Mouse (Mus musculus): ENCODE measurements at regions not wholly inside any gene's neighbourhood (a gene's known extent, or its start where the extent isn't known, plus 50 kb on each side); places are given as distances from the start of the nearest gene placed in this dataset.

GRCm38 (mm10) chr13:44290199-44290598, 439.1 kb upstream of the Jarid2 start:
- Histone ChIP-seq H3K27me3 (ENCODE audit: control insufficient read depth) (no peaks in the 10 kb centered on the region), H3K4me3 (replicated peaks) (no peak overlapping the region), H3K36me3 (ENCODE audit: control insufficient read depth) (no peaks in the 10 kb centered on the region), H3K9me3 (ENCODE audit: control insufficient read depth, low read length) (peaks cover 5% of the 10 kb centered on the region), H3K4me1 (ENCODE audit: control insufficient read depth) (no peaks in the 10 kb centered on the region)
- no peak for TF ChIP-seq TAL1 (IDR thresholded peaks at IDR 0.05; ENCODE audit: low read length)
- no peak for TF ChIP-seq GATA1 (IDR thresholded peaks at IDR 0.05; ENCODE audit: low read length)

- Histone ChIP-seq H3K27me3 (ENCODE audit: control insufficient read depth) (no peaks in the 10 kb centered on the region), H3K36me3 (ENCODE audit: control insufficient read depth) (no peaks in the 10 kb centered on the region), H3K4me1 (ENCODE audit: control insufficient read depth) (no peaks in the 10 kb centered on the region), H3K4me3 (replicated peaks) (no peak overlapping the region), H3K9me3 (ENCODE audit: control insufficient read depth, low read length) (peaks cover 5% of the 10 kb centered on the region)
- no peak for TF ChIP-seq GATA1 (IDR thresholded peaks at IDR 0.05; ENCODE audit: low read length)
- no peak for TF ChIP-seq TAL1 (IDR thresholded peaks at IDR 0.05; ENCODE audit: low read length)
These were observed 436.7 kb upstream of the Jarid2 start for GRCm38 (mm10) chr13:44292476-44293056.

- peaks cover 5% of the 10 kb centered on the region for H3K9me3 ChIP-seq (ENCODE audit: control insufficient read depth, low read length)
- H3K27me3 ChIP-seq (ENCODE audit: control insufficient read depth) = no peaks in the 10 kb centered on the region
- TF ChIP-seq GATA1 (IDR thresholded peaks at IDR 0.05; ENCODE audit: low read length) (no peak), TAL1 (IDR thresholded peaks at IDR 0.05; ENCODE audit: low read length) (no peak)
- H3K4me3 ChIP-seq (replicated peaks) = no peak overlapping the region
- no peaks in the 10 kb centered on the region for H3K36me3 ChIP-seq (ENCODE audit: control insufficient read depth)
- no peaks in the 10 kb centered on the region for H3K4me1 ChIP-seq (ENCODE audit: control insufficient read depth)
These were observed 435.4 kb upstream of the Jarid2 start for GRCm38 (mm10) chr13:44293736-44294416.

- H3K4me1 ChIP-seq (ENCODE audit: control insufficient read depth) = no peaks in the 10 kb centered on the region
- H3K9me3 ChIP-seq (ENCODE audit: control insufficient read depth, low read length) = no peaks in the 10 kb centered on the region; the same call in none of the 2 replicates
- TF ChIP-seq TAL1 (IDR thresholded peaks at IDR 0.05; ENCODE audit: low read length) = no peak
- no peak for TF ChIP-seq GATA1 (IDR thresholded peaks at IDR 0.05; ENCODE audit: low read length)
- H3K27me3 ChIP-seq (ENCODE audit: control insufficient read depth) = no peaks in the 10 kb centered on the region
- no peak overlapping the region for H3K4me3 ChIP-seq (replicated peaks)
- no peaks in the 10 kb centered on the region for H3K36me3 ChIP-seq (ENCODE audit: control insufficient read depth)
These were observed 433.7 kb upstream of the Jarid2 start for GRCm38 (mm10) chr13:44295621-44296020.

GRCm38 (mm10) chr13:44300611-44301010, 428.7 kb upstream of the Jarid2 start:
- Histone ChIP-seq H3K4me1 (ENCODE audit: control insufficient read depth) (no peaks in the 10 kb centered on the region), H3K4me3 (replicated peaks) (no peak overlapping the region), H3K9me3 (ENCODE audit: control insufficient read depth, low read length) (no peaks in the 10 kb centered on the region; the same call in 1 of the 2 replicates), H3K36me3 (ENCODE audit: control insufficient read depth) (no peaks in the 10 kb centered on the region), H3K27me3 (ENCODE audit: control insufficient read depth) (no peaks in the 10 kb centered on the region)
- TF ChIP-seq TAL1 (IDR thresholded peaks at IDR 0.05; ENCODE audit: low read length) = no peak
- no peak for TF ChIP-seq GATA1 (IDR thresholded peaks at IDR 0.05; ENCODE audit: low read length)

- TF ChIP-seq TAL1 (IDR thresholded peaks at IDR 0.05; ENCODE audit: low read length) (no peak), GATA1 (IDR thresholded peaks at IDR 0.05; ENCODE audit: low read length) (no peak)
- no peaks in the 10 kb centered on the region for H3K27me3 ChIP-seq (ENCODE audit: control insufficient read depth)
- no peaks in the 10 kb centered on the region for H3K4me1 ChIP-seq (ENCODE audit: control insufficient read depth)
- no peaks in the 10 kb centered on the region for H3K36me3 ChIP-seq (ENCODE audit: control insufficient read depth)
- H3K4me3 ChIP-seq (replicated peaks) = no peak overlapping the region
- no peaks in the 10 kb centered on the region; the same call in 1 of the 2 replicates for H3K9me3 ChIP-seq (ENCODE audit: control insufficient read depth, low read length)
These were observed 428.1 kb upstream of the Jarid2 start for GRCm38 (mm10) chr13:44301215-44301614.

GRCm38 (mm10) chr13:44301936-44302335, 427.3 kb upstream of the Jarid2 start:
- no peaks in the 10 kb centered on the region for H3K36me3 ChIP-seq (ENCODE audit: control insufficient read depth)
- no peaks in the 10 kb centered on the region for H3K27me3 ChIP-seq (ENCODE audit: control insufficient read depth)
- no peaks in the 10 kb centered on the region for H3K4me1 ChIP-seq (ENCODE audit: control insufficient read depth)
- no peaks in the 10 kb centered on the region; the same call in 1 of the 2 replicates for H3K9me3 ChIP-seq (ENCODE audit: control insufficient read depth, low read length)
- TF ChIP-seq GATA1 (IDR thresholded peaks at IDR 0.05; ENCODE audit: low read length) (no peak), TAL1 (IDR thresholded peaks at IDR 0.05; ENCODE audit: low read length) (no peak)
- no peak overlapping the region for H3K4me3 ChIP-seq (replicated peaks)

GRCm38 (mm10) chr13:44305134-44305991, 423.9 kb upstream of the Jarid2 start:
- Histone ChIP-seq H3K4me3 (replicated peaks) (no peak overlapping the region), H3K27me3 (ENCODE audit: control insufficient read depth) (no peaks in the 10 kb centered on the region), H3K9me3 (ENCODE audit: control insufficient read depth, low read length) (no peaks in the 10 kb centered on the region; the same call in 1 of the 2 replicates), H3K36me3 (ENCODE audit: control insufficient read depth) (no peaks in the 10 kb centered on the region), H3K4me1 (ENCODE audit: control insufficient read depth) (no peaks in the 10 kb centered on the region)
- no peak for TF ChIP-seq TAL1 (IDR thresholded peaks at IDR 0.05; ENCODE audit: low read length)
- TF ChIP-seq GATA1 (IDR thresholded peaks at IDR 0.05; ENCODE audit: low read length) = no peak

Data from erythroblast, embryonic 14.5 days (primary cell).